Mouse (Mus musculus) heart, postnatal 0 days (tissue): ENCODE results near the gene Lamb3.

Experiments
- CTCF ChIP-seq: IDR thresholded peaks from 2 replicates; pipeline ENCODE4 v1.5.1; 2016; ENCODE audit warnings: antibody characterized with exemption, control low read depth, low read depth
- EP300 ChIP-seq: IDR thresholded peaks from 2 replicates; pipeline ENCODE4 v1.6.1; 2016; ENCODE audit warnings: antibody characterized with exemption, low read depth

DNA sequence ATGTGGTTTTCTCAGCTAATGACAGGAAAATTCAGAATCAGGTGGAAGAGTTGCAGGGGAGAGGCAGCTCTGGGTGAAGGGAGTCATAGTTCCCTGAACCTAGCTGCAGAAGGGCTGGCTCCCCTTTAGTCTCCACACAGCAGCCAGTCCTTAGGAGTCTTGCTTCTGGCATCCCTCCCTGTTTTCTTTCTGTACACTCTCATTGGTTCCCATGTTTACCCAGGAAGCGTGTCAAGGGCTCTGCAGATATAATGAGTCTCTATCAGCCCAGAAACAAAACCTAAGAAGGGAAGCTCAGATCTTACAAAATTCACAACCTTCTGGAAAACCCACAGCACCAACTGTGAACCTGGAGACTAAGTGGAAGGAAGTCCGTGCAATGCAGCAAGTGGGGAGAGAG is 85.5 kb downstream of the Lamb3 start:
- TF ChIP-seq CTCF (no peak), EP300 (no peak)
